Mouse (Mus musculus): ENCODE measurements around the gene Msln. TPM values are rescaled to one million over a fixed set of nuclear protein-coding genes. Genes with fewer than 3 reads are reported as not detected.
"Not testable (repeated sequence)": the region's sequence is repeated elsewhere in the genome, so short reads cannot be mapped to it uniquely, and the experiment has no call there.

Gene Msln
- polyA plus RNA-seq, 1 experiment from 2014 or later, result 9.6 TPM

- no peaks in the 10 kb centered on the region for H3K27me3 ChIP-seq (ENCODE audit: insufficient read depth, low read length)
- DNase-seq (ENCODE audit: low spot score) (no peak), ATAC-seq (replicated peaks; ENCODE audit: low FRiP score, low read depth) (no peak)
- H3K9ac ChIP-seq (ENCODE audit: low read depth, low read length), result no peak overlapping the region
- no peak overlapping the region for H3K4me2 ChIP-seq (ENCODE audit: low read length)
- H3K4me3 ChIP-seq (replicated peaks; ENCODE audit: low read depth, low read length), result no peak overlapping the region
- no peak for TF ChIP-seq CTCF (IDR thresholded peaks at IDR 0.05; ENCODE audit: low read depth)
- no peaks in the 10 kb centered on the region for H3K36me3 ChIP-seq (ENCODE audit: insufficient read depth, low read length)
- H3K27ac ChIP-seq, result no peak overlapping the region
- H3K9me3 ChIP-seq (replicated peaks; ENCODE audit: low read length), result no peaks in the 10 kb centered on the region
- no peaks in the 10 kb centered on the region; the same call in 1 of the 2 replicates for H3K4me1 ChIP-seq (replicated peaks; ENCODE audit: insufficient read depth, low read length)
- 88% methylated on average over 6 of the region's 6 CpGs for WGBS
These were observed 4.9 kb downstream of the Msln start for GRCm38 (mm10) chr17:25749314-25749713.

- no peak for TF ChIP-seq CTCF (IDR thresholded peaks at IDR 0.05; ENCODE audit: low read depth)
- no peaks in the 10 kb centered on the region for H3K9me3 ChIP-seq (replicated peaks; ENCODE audit: low read length)
- WGBS, result 89% methylated on average over 4 of the region's 4 CpGs
- no peaks in the 10 kb centered on the region for H3K27me3 ChIP-seq (ENCODE audit: insufficient read depth, low read length)
- DNase-seq (ENCODE audit: low spot score) (no peak), ATAC-seq (replicated peaks; ENCODE audit: low FRiP score, low read depth) (no peak)
- no peak overlapping the region for H3K9ac ChIP-seq (ENCODE audit: low read depth, low read length)
- no peak overlapping the region for H3K4me2 ChIP-seq (ENCODE audit: low read length)
- H3K36me3 ChIP-seq (ENCODE audit: insufficient read depth, low read length), result no peaks in the 10 kb centered on the region
- H3K4me3 ChIP-seq (replicated peaks; ENCODE audit: low read depth, low read length), result no peak overlapping the region
- H3K4me1 ChIP-seq (replicated peaks; ENCODE audit: insufficient read depth, low read length), result no peaks in the 10 kb centered on the region; the same call in 1 of the 2 replicates
- no peak overlapping the region for H3K27ac ChIP-seq
These were observed 5.9 kb downstream of the Msln start for GRCm38 (mm10) chr17:25748238-25748637.

GRCm38 (mm10) chr17:25744311-25744710, 9.9 kb downstream of the Msln start:
- no peaks in the 10 kb centered on the region for H3K27me3 ChIP-seq (ENCODE audit: insufficient read depth, low read length)
- no peak overlapping the region for H3K4me2 ChIP-seq (ENCODE audit: low read length)
- H3K4me1 ChIP-seq (replicated peaks; ENCODE audit: insufficient read depth, low read length), result no peaks in the 10 kb centered on the region
- H3K36me3 ChIP-seq (ENCODE audit: insufficient read depth, low read length), result no peaks in the 10 kb centered on the region
- no peak overlapping the region for H3K9ac ChIP-seq (ENCODE audit: low read depth, low read length)
- no peak overlapping the region for H3K27ac ChIP-seq
- TF ChIP-seq CTCF (IDR thresholded peaks at IDR 0.05; ENCODE audit: low read depth), result no peak
- no peak overlapping the region for H3K4me3 ChIP-seq (replicated peaks; ENCODE audit: low read depth, low read length)
- no peaks in the 10 kb centered on the region for H3K9me3 ChIP-seq (replicated peaks; ENCODE audit: low read length)
- ATAC-seq (replicated peaks; ENCODE audit: low FRiP score, low read depth) (no peak), DNase-seq (ENCODE audit: low spot score) (no peak)
- WGBS, result 76% methylated on average over 10 of the region's 10 CpGs

- WGBS, result 90% methylated on average over 9 of the region's 9 CpGs
- ATAC-seq (replicated peaks; ENCODE audit: low FRiP score, low read depth), result no peak
These were observed 10.3 kb downstream of the Msln start for GRCm38 (mm10) chr17:25743831-25744230.

GRCm38 (mm10) chr17:25741471-25741870, 12.7 kb downstream of the Msln start:
- H3K4me3 ChIP-seq (replicated peaks; ENCODE audit: low read depth, low read length); H3K4me1 ChIP-seq (replicated peaks; ENCODE audit: insufficient read depth, low read length); DNase-seq (ENCODE audit: low spot score); H3K4me2 ChIP-seq (ENCODE audit: low read length); H3K27ac ChIP-seq; H3K36me3 ChIP-seq (ENCODE audit: insufficient read depth, low read length); H3K9ac ChIP-seq (ENCODE audit: low read depth, low read length); H3K27me3 ChIP-seq (ENCODE audit: insufficient read depth, low read length); H3K9me3 ChIP-seq (replicated peaks; ENCODE audit: low read length); ATAC-seq (replicated peaks; ENCODE audit: low FRiP score, low read depth): not testable (repeated sequence)
- WGBS, result 71% methylated on average over 12 of the region's 12 CpGs

More at GRCm38 (mm10) chr17:25743831-25744230, 10.3 kb downstream of the Msln start:
- H3K4me2 ChIP-seq (ENCODE audit: low read length), result no peak overlapping the region
- H3K27ac ChIP-seq, result no peak overlapping the region
- no peaks in the 10 kb centered on the region for H3K4me1 ChIP-seq (replicated peaks; ENCODE audit: insufficient read depth, low read length)
- no peaks in the 10 kb centered on the region for H3K9me3 ChIP-seq (replicated peaks; ENCODE audit: low read length)
- no peak for DNase-seq (ENCODE audit: low spot score)
- H3K36me3 ChIP-seq (ENCODE audit: insufficient read depth, low read length), result no peaks in the 10 kb centered on the region
- no peak overlapping the region for H3K4me3 ChIP-seq (replicated peaks; ENCODE audit: low read depth, low read length)
- no peak overlapping the region for H3K9ac ChIP-seq (ENCODE audit: low read depth, low read length)
- no peaks in the 10 kb centered on the region for H3K27me3 ChIP-seq (ENCODE audit: insufficient read depth, low read length)
- TF ChIP-seq CTCF (IDR thresholded peaks at IDR 0.05; ENCODE audit: low read depth), result no peak

GRCm38 (mm10) chr17:25738861-25739260, 15.3 kb downstream of the Msln start:
- Histone ChIP-seq H3K4me3 (replicated peaks; ENCODE audit: low read depth, low read length) (no peak overlapping the region), H3K9ac (ENCODE audit: low read depth, low read length) (no peak overlapping the region), H3K27me3 (ENCODE audit: insufficient read depth, low read length) (no peaks in the 10 kb centered on the region), H3K4me1 (replicated peaks; ENCODE audit: insufficient read depth, low read length) (no peaks in the 10 kb centered on the region), H3K4me2 (ENCODE audit: low read length) (no peak overlapping the region), H3K27ac (no peak overlapping the region), H3K9me3 (replicated peaks; ENCODE audit: low read length) (no peaks in the 10 kb centered on the region), H3K36me3 (ENCODE audit: insufficient read depth, low read length) (no peaks in the 10 kb centered on the region)
- 74% methylated on average over 7 of the region's 7 CpGs for WGBS
- TF ChIP-seq CTCF (IDR thresholded peaks at IDR 0.05; ENCODE audit: low read depth), result no peak
- ATAC-seq (replicated peaks; ENCODE audit: low FRiP score, low read depth) (no peak), DNase-seq (ENCODE audit: low spot score) (no peak)

- H3K9ac ChIP-seq (ENCODE audit: low read depth, low read length), result no peak within 1 kb of the TSS
- DNase-seq (ENCODE audit: low spot score), result no peak
- H3K27me3 ChIP-seq (ENCODE audit: insufficient read depth, low read length), result no peaks in the 10 kb centered on the region
- no peak within 1 kb of the TSS for H3K27ac ChIP-seq
- no peaks in the 10 kb centered on the region for H3K9me3 ChIP-seq (replicated peaks; ENCODE audit: low read length)
- ATAC-seq (replicated peaks; ENCODE audit: low FRiP score, low read depth), result no peak
- no peak within 1 kb of the TSS for H3K4me3 ChIP-seq (replicated peaks; ENCODE audit: low read depth, low read length)
- no peak for TF ChIP-seq CTCF (IDR thresholded peaks at IDR 0.05; ENCODE audit: low read depth)
- WGBS, result 63% methylated on average over 3 of the region's 3 CpGs
- H3K36me3 ChIP-seq (ENCODE audit: insufficient read depth, low read length), result no peaks in the 10 kb centered on the region
- H3K4me1 ChIP-seq (replicated peaks; ENCODE audit: insufficient read depth, low read length), result no peaks in the 10 kb centered on the region
- no peak within 1 kb of the TSS for H3K4me2 ChIP-seq (ENCODE audit: low read length)
These were observed 18.4 kb downstream of the Msln start, which contains the start of gene Mslnl for GRCm38 (mm10) chr17:25735745-25736144. TSS of gene Mslnl (plus strand) at chr17:25736042.

All from kidney, postnatal 0 days (tissue).